Mouse (Mus musculus) inflammation-experienced regulatory T-cells, adult 6 months (primary cell): ENCODE measurements around the gene Dclk1. TPM values are rescaled to one million over a fixed set of nuclear protein-coding genes. Genes with fewer than 3 reads are reported as not detected.

Source experiments
- ATAC-seq: one replicate; pipeline ENCODE4 v1.8.0; 2017
- polyA plus RNA-seq, 3 experiments: library from polyadenylated mRNA; unstranded; fragments of 100-300 nt; shearing (Covaris generic); gene quantifications; one replicate each; pipeline ENCODE4 v1.2.1; 2017

Dclk1 gene
- polyA plus RNA-seq, 3 experiments from 2014 or later: 0.15 to 0.70 (median 0.16) TPM

DNA sequence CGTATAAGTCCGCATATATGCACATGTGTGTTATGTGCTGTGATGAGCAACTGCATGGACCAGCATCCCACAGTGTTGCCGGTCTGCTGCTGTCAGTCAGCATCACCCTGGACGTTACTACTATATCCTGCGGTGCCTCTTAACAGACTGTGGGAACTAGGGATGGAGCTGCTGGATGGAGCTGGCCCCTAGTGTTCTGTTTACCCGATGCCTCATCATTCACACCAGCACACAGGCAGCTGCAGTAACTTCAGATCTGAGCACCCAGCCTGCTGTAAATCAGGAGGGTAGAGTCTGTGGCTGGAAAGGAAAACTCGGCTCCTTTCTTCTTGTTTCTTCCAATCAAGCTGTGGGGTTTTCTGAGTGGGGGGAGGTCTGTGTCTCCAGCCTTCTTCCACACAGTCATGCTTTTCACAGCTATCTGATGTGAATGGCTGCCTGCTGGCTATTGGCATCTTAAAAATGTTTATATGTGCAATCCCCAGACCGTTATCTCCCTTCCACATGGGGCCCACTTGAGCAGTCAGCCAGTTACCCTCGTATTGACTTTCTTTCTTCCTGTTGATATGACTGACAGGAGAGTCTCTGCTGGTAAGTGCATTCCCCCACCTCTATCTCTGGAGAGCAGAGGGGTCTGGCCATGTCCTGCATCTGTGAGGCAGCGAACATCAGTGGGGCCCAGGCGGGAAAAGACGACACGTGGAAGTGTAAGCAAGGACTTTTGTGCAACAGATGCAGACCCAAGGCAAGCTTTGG, 301.9 kb downstream of the Dclk1 start:
- no peak for ATAC-seq

DNA sequence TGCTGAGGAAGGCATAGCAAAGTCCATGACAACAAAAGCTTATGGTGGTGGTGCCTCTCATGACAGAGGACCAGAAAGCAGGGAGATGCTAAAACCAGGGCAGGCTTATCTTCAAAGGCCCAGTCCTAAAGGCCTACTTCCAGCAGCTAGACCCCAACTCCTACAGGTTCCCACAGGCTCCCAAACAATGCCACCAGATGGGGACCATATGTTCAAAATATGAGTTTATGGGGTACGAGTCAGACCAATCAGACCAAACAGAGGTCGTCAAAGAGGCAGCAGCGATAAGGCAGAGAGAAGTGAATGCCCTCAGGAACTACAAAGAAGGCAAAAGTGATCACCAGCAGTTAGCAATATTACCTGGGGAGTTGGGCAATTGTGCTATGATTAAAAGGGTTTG, 303.1 kb downstream of the Dclk1 start:
- ATAC-seq: no peak

DNA sequence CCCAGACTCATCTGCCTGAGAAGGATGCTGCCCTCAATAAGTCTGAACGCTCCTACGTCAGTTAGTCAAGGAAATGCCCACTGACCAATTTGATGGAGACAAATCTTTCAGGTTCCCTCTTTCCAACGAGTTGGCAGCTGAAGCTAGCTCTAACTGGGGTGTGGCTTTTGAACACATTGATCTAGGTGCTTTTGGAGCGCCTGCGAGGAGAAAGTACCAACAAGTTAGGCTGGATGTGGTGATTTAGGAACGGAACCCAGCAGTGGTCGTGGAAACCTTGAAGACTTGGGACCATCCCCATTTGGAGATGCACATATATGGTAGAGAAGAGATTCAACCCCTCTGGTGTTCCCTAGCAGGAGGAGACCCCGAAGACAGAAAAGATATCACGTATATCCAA, 303.8 kb downstream of the Dclk1 start:
- ATAC-seq: no peak

DNA sequence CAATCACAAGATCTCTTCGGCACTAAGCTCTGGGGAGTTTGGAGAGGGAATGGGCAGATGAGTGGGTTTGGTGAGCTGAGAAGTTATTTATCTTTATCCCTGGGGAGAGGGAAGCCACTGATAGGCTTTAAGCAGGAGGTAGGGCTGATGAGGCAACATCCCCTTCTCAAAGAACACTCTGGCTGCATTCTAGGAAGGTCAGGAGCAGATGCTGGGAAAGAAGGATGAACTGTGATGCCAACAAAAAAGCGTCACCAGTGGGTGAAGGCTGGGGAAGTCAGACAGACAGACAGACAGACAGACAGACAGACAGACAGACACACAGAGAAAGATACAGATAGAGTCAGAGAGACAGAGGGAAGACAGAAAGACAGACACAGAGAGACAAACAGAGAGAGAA, 304.9 kb downstream of the Dclk1 start:
- no peak for ATAC-seq

DNA sequence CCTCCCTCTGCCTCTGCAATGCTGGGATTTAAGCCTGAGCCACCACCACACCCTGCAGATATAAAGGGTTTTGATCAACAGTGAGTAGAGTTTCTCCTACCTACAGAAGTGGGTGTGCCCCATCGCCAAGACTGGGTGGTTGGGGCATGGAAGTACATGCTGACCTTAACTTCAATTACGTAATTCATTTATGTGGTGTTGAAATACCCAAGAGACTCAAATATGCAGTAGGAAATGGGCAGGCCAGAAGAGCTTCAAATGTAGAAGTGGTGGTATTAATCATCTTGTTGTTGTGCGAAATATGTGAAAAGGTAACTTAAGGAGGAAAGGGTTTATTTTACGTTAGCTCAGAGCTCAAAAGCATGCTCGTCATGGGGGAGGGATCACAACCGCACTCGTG, 307.2 kb downstream of the Dclk1 start:
- ATAC-seq: no peak

DNA sequence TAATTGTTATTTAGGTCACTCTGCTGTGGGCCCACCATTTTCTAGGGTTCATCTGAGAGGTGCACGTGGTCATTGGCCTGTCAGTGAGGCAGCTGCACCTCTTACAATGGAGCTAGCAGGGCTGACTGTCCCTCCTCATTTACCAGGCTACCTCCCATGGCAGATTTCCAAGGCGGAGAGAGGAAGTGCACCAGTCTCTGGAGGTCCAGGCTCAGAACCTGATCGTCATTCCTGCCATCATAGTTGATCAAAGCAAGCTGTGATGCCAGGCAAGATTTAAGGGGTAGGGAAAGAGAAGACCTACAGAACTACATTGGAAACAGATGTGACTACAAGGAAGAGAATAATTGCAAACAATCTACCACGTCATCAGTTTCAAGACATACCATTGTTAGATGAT, 308.8 kb downstream of the Dclk1 start:
- no peak for ATAC-seq

DNA sequence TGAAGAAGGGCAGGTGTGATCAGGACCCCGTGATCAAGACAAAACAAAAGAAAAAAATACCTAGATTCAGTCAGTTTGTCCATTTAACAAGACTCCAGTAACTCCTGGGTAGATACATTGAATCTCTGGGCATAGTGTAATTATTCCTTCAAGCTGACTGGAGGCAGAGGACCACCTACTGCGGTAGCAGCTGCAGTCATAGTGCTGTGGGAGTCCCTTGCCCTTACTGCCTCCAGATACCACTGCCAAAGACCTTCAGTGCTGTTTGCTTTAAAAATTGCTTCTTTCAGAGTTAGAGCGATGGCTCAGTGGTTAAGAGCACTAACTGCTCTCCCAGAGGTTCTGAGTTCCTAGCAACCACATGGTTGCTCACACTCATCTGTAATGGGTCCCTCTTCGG, 309.7 kb downstream of the Dclk1 start:
- ATAC-seq: no peak

DNA sequence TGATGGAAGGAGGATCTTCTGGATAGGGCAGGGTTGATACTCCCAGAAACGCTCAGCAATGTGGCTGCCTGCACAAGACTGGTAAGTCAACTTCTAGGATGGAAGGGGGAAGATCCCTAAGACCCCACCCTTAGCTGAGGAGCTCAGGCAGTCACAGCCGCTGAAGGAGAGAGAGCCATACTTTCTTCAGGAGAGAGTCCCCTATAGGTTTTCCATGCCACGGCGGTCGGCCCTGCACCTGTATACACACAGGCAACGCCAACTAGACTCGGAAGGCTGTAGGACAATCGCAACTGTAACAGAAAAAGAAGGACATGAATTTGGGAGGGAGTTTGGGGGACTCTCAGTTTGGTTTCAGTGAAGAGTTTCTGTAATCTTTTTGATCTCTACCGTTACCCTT, 310.9 kb downstream of the Dclk1 start:
- no peak for ATAC-seq

DNA sequence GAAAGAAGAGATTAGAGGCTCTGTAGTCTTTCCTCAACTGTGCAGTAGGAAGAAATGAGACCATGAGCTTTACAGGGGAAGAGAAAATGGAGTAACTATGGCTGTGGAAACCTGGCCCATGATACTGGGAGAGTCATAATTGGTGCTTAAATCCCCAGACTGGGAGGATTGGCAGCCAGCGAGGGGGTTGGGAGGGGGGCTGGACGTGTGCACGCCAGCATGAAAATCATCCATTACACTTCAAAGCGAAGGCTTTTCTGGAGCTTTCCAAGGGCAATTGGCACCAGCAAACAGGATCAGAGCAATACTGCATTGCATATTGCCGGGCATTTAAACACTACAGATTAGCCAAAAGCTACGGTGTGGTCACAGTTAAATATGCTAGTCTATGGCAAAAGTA, 313.7 kb downstream of the Dclk1 start:
- ATAC-seq: no peak

DNA sequence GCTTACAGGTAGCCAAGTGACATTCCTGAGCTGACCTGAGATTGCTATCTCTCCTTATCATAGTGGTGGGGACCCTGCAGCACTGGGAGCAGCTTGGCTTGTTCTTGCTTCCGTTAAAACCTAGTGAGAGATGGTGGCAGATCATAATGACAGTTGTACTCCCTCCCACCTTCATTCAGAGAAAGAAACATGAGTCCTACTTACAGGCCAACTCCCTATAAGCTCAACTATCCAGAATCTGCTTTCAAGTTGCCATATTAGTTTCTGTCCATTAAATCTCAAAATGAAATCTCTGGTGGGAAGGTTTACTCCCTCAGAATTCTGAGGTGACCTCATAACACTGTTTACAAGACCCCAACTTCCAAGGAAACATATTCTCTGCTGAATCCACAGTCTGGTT, 316.4 kb downstream of the Dclk1 start:
- no peak for ATAC-seq

DNA sequence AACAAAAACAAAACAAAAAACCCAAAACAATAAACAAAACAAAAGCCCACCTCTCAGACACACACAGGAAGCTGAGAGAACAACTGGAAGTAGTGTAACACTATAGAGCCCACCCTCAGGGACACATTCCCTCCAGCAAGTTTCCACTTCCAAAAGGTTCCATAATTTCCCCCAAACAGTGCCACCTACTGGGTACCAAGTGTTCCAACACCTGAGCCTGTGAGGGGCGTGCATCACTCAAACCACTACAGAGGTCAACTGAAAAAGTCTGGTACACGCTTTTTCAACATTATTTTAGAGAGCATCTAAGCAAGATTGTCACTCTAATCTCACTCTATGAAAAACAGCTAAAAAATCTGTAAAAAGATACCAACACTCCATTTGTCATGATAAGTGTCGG, 325.3 kb downstream of the Dclk1 start:
- no peak for ATAC-seq

DNA sequence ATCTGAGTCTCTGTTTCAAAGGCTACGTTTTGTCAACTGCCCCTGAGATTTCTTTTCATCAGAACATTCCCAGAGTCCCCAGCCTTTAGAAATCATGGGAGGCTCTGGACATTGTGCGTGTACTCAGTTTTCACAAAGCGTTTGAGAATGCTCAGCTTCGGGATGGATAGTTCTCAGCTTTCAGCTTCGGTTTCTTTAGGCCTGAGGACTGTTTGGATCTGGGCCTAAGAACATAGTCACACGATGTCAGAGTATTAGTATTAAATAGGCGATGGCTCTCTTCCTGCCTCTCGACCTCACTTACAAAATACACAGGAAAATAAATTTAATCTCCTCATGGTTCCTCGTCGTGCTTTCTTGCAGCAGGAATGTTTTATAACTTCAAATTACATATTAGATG, 327.4 kb downstream of the Dclk1 start:
- ATAC-seq: no peak

DNA sequence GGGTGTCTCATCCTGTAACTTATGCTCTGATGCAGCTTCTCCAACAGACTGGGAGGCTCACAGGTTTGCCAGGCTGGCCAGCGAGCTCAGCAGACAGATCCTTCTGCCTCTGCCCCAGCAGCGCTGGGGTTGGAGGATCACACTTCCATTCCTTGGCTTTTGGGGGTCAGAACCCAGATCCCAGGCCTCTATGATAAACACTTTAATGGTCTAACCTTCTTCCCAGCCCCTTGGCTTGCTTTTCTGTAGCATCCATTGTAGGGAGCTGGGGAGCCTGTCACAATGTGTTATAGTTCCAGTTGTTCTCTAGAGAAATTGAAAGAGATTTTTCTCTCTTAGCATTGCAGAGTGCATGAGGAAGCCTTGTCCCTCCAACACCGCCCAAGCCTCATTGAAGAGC, 328.9 kb downstream of the Dclk1 start:
- no peak for ATAC-seq

DNA sequence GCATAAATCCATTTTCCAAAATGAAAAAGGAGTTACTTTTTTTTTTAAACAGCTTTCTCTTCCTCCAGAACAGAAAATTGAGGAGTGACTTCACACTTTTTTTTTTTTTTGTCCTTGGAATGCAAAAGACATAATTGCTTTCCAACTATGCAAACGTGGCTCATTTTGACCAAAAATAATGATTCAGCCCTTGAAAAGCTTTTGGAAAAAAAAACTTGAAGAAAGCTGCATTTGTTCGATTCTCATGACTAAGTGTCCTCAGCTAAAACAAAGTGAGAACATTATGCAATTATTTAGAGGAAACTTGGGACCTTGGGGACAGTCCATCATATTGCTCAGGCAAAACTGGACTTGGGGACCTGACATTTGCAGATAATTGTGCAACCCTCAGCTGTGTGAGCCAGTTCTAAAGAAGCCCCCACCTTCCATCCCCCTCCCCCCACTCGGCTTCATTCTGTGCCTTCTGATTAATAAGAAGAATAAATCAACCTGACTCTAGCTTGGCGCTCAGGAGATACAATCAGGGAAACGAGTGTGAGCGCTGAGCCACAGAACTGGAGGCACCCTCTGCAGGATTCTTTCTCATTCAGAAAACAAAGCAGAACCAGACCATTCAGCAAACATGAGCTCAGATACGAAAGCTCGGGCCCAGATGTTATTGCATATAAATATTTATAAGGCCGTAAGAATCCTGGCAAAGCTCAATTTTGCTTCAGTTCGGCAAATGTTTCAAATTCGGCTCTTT, 329.6 kb downstream of the Dclk1 start:
- no peak for ATAC-seq

DNA sequence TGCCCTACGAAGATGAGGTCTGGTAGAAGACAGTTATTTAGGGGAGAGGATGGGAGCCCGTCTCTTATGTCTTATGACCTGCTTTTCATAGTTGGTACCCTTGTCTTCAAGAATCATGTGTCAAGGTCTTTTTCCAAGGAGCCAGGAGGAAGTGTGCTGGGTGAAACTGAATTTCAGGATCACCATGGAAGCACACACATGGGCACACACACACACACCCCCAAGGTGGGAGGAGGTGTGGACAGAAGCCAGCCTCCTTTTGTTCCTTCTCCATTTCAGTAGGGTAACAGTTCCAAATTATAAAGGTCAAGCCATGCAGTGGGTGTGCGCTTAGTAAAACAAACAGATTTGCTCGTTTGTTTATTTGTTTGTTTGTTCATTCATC, 330.1 kb downstream of the Dclk1 start:
- ATAC-seq: no peak

DNA sequence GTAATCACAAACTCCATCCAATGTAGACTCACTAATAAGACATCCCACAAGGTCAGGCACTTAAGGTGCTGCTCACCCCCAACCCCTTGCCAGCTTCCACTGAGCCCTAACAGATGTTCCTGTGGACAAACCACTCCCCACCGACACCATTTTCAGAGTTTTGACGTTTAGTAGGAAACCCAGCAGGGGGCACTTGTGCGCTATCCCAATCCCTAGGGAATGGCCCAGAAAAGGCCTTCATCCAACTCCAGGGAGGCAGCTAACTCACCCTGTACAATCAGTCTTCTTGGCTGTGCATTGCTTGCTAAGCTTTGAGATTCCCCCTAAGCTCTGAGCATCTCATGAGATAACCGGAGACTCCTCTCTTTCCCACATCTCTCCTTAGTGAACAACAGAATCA, 331.8 kb downstream of the Dclk1 start:
- ATAC-seq: no peak

DNA sequence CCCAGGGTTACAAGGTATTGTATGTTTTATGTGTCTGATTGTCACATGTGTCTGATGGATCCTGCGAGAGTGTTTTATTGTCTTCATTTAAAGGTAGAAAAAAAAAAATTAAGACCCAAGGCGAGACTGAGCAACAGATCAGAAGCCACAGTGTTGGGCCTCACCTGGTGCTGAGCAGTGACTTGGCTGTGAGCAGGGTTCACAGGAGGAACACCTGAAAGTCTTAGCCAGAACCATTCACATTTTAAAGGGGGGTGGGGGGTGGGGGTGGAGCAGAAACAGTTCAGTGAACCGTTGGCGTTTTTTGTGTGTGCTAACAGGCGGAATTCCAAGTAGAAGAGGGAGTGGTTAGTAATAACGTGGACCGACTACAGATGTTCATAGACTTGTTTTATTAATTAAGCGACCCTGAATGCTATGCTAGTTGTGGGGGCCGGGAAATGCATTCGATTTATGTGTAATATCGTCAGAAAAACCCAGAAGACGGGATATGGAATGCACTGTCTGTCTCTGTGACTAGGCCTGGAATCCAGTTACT, 345.3 kb downstream of the Dclk1 start:
- no peak for ATAC-seq

DNA sequence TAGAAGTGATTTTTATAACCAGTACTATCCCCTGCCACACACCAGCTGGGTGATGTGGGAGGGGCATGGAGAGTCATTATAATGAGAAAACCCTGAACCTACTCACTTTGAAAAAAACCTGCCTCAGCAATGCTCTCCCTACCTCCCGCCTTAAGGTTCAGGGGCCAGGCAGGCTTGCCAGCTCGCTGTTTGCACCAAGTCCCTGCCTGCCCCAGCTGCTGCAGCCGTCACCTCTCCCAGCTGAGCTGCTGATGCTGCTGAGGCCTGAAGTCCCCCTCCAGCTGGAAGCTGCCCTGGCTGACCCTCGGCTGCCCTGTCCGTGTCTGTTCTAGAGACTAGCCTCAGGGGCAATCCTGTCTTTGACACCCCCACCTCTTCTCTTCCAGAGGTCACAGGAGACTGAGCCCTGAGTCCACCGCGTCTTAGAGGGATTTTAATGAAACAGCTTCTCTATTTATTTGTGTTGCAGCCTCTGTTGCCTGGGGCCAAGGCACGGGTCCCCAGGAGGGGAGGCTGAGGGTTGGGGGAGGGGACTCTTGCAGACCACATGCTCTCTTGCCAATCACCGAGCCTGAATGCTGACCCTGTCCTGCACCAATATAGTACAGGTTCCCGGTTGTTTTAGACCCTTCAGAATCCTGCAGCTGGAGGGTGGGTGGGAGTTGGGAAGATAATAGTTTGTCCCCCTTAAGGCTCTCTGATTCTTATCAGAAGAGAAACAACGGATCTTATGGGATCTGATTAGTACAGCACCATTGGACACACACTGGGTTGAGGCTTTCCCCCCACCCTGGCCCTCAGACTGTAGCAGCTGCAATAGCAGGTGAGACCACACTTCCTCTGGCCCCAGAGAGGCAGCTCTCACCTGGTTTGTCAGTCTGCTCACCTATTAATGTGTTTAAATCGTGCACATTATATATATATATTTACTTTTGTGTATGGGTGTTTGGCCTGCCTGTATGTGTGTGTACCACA, 346.1 kb downstream of the Dclk1 start:
- ATAC-seq: no peak

Other genes with a start within 250 kb of the Dclk1 start
- gene Ccna1, start 186.9 kb upstream of the Dclk1 start, polyA plus RNA-seq: not detected
- gene Spg20, start 130.3 kb upstream of the Dclk1 start, polyA plus RNA-seq: 10 to 100 TPM; 19.9 to 22.3 (median 20.6) TPM
- gene Ccdc169, start 105.0 kb upstream of the Dclk1 start, polyA plus RNA-seq: not detected
- not detected for gene Sohlh2, start 60.3 kb upstream of the Dclk1 start, polyA plus RNA-seq
- gene Gm21954, start 229.8 kb downstream of the Dclk1 start, polyA plus RNA-seq: not detected